ENCODE assay signal across 12 mouse cellular contexts in genomic region chr16:24455361-24455855, GRCm38 (mm10).
"Had no signal": no experiment of that assay in that cellular context is flagged by ENCODE, and none has a peak within 500 bp of the region (broad histone marks: within the 10 kb centered on the region; RNA-seq: fewer than 3 reads in every experiment).

No protein-coding gene starts in this region.

- H3K27ac ChIP-seq: left cerebral cortex, adult 2 months; liver, embryonic 15.5 days; midbrain, embryonic 13.5 days had no signal

- H3K4me3 ChIP-seq: left cerebral cortex, adult 2 months; limb, embryonic 10.5 days; liver, embryonic 15.5 days; lung, embryonic 15.5 days; midbrain, embryonic 13.5 days had no signal

- H3K27me3 ChIP-seq: liver, embryonic 15.5 days; lung, embryonic 15.5 days; midbrain, embryonic 13.5 days had no signal

- H3K9me3 ChIP-seq: limb, embryonic 10.5 days; liver, embryonic 15.5 days; lung, embryonic 15.5 days; midbrain, embryonic 13.5 days had no signal

- H3K4me2 ChIP-seq: liver, embryonic 11.5 days; liver, embryonic 15.5 days; lung, embryonic 15.5 days; midbrain, embryonic 13.5 days had no signal

- H3K9ac ChIP-seq: liver, embryonic 15.5 days; lung, embryonic 15.5 days; midbrain, embryonic 13.5 days had no signal

- DNase-seq: kidney, adult 18-20 months; kidney, postnatal 10 days; lung, postnatal 36 days; right cerebral cortex, adult 18-20 months; right cerebral cortex, postnatal 25 days; thymus, postnatal 36 days had no signal

- H3K36me3 ChIP-seq: liver, embryonic 15.5 days had no signal

- ATAC-seq: midbrain, embryonic 13.5 days had no signal
